Mouse (Mus musculus): ENCODE data around the gene Ctla4. TPM values are rescaled to one million over a fixed set of nuclear protein-coding genes. Genes with fewer than 3 reads are reported as not detected.

The Ctla4 gene
- total RNA-seq, 1 experiment = not detected

DNA sequence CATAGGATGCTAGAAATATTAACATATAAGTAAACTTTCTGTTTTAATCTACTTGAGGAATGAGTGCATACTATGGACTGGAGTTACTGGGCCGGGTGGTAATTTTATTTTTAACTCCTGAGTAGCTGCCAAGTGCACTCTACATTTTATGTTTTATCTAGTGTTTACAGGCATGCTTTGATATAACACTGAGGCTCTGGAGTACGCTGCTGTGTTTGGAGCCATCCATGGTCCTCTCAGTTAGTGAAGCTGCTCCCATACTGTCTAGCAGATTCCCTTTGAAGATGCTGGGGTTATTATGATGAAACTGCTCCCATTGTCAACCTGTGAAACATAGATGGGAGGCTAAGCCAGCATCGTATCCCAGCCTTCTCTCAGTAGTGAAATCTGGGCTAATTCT is 27.6 kb upstream of the Ctla4 start:
- H3K27ac ChIP-seq (ENCODE audit: insufficient read depth, low read depth, low read length, poor library complexity, severe bottlenecking) = no peak overlapping the region
- no peak overlapping the region for H3K9ac ChIP-seq (ENCODE audit: insufficient read depth, low read depth, low read length, poor library complexity, severe bottlenecking)
- TF ChIP-seq HCFC1 (IDR thresholded peaks at IDR 0.05; ENCODE audit: borderline replicate concordance, insufficient read depth, low read length) = no peak
- TF ChIP-seq ZC3H11A (IDR thresholded peaks at IDR 0.05; ENCODE audit: borderline replicate concordance, low read depth, low read length) = no peak
- TF ChIP-seq ZNF384 (IDR thresholded peaks at IDR 0.05; ENCODE audit: low read depth, low read length) = no peak
- TF ChIP-seq MAFK (IDR thresholded peaks at IDR 0.05; ENCODE audit: insufficient read depth, low read depth, low read length) = no peak
- no peak for TF ChIP-seq CHD2 (IDR thresholded peaks at IDR 0.05; ENCODE audit: low read depth, low read length)
- in situ Hi-C loops (cut with MboI; ENCODE audit: low sequenced_read_pairs in 2 of 2, unreplicated experiment in 2 of 2) = loop anchor here (10.0 to 25.0 kb wide), 3 partner anchors 294 to 422 kb away; partner anchors contain the start of gene Raph1 (in 1 of the 2)
- no peak overlapping the region for H3K4me3 ChIP-seq (ENCODE audit: insufficient read depth in 1 of 2, low read depth in 1 of 2, low read length in 2 of 2, poor library complexity in 1 of 2, severe bottlenecking in 1 of 2)
- peaks cover 9 to 25% of the 10 kb centered on the region in 2 experiments for H3K4me1 ChIP-seq (ENCODE audit: control insufficient read depth in 2 of 2, insufficient read depth in 2 of 2, low read length in 2 of 2, poor library complexity in 1 of 2)
- no peaks in the 10 kb centered on the region for H3K9me3 ChIP-seq (ENCODE audit: control insufficient read depth, insufficient read depth, low read depth, low read length)
- no peak for DNase-seq (ENCODE audit: low read depth, low spot score)
- H3K36me3 ChIP-seq (ENCODE audit: control insufficient read depth, insufficient read depth, low read length, poor library complexity, severe bottlenecking) = no peaks in the 10 kb centered on the region

DNA sequence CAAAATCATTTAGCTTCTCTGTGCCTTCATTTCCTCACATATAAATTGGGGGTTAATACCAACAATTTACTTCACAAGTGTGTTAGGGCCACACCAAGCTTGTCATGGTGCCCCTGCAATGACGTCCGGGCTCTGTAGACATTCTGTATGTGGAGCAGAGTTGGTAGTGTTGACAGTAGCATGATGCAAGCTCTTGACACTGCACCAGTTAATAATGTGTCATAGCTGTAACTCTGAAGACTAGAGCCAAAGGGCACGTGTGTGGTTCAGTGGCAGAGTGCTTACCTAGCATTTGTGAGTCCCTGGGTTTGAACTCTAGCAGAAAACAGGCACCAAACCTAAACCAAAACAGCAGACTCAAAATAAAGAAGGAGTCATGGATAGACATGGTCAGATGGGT is 27.0 kb upstream of the Ctla4 start:
- no peaks in the 10 kb centered on the region for H3K36me3 ChIP-seq (ENCODE audit: control insufficient read depth, insufficient read depth, low read length, poor library complexity, severe bottlenecking)
- no peak overlapping the region for H3K9ac ChIP-seq (ENCODE audit: insufficient read depth, low read depth, low read length, poor library complexity, severe bottlenecking)
- TF ChIP-seq MAFK (IDR thresholded peaks at IDR 0.05; ENCODE audit: insufficient read depth, low read depth, low read length) (no peak), ZC3H11A (IDR thresholded peaks at IDR 0.05; ENCODE audit: borderline replicate concordance, low read depth, low read length) (no peak), HCFC1 (IDR thresholded peaks at IDR 0.05; ENCODE audit: borderline replicate concordance, insufficient read depth, low read length) (no peak), ZNF384 (IDR thresholded peaks at IDR 0.05; ENCODE audit: low read depth, low read length) (no peak), CHD2 (IDR thresholded peaks at IDR 0.05; ENCODE audit: low read depth, low read length) (no peak)
- no peak overlapping the region for H3K4me3 ChIP-seq (ENCODE audit: insufficient read depth in 1 of 2, low read depth in 1 of 2, low read length in 2 of 2, poor library complexity in 1 of 2, severe bottlenecking in 1 of 2)
- in situ Hi-C loops (cut with MboI; ENCODE audit: low sequenced_read_pairs in 2 of 2, unreplicated experiment in 2 of 2) = loop anchor here (10.0 to 25.0 kb wide), 4 partner anchors 295 to 423 kb away; partner anchors contain the start of gene Raph1 (in 1 of the 2)
- H3K9me3 ChIP-seq (ENCODE audit: control insufficient read depth, insufficient read depth, low read depth, low read length) = no peaks in the 10 kb centered on the region
- H3K4me1 ChIP-seq (ENCODE audit: control insufficient read depth in 2 of 2, insufficient read depth in 2 of 2, low read length in 2 of 2, poor library complexity in 1 of 2) = peaks cover 7 to 25% of the 10 kb centered on the region in 2 experiments
- no peak overlapping the region for H3K27ac ChIP-seq (ENCODE audit: insufficient read depth, low read depth, low read length, poor library complexity, severe bottlenecking)
- DNase-seq (ENCODE audit: low read depth, low spot score) = no peak

DNA sequence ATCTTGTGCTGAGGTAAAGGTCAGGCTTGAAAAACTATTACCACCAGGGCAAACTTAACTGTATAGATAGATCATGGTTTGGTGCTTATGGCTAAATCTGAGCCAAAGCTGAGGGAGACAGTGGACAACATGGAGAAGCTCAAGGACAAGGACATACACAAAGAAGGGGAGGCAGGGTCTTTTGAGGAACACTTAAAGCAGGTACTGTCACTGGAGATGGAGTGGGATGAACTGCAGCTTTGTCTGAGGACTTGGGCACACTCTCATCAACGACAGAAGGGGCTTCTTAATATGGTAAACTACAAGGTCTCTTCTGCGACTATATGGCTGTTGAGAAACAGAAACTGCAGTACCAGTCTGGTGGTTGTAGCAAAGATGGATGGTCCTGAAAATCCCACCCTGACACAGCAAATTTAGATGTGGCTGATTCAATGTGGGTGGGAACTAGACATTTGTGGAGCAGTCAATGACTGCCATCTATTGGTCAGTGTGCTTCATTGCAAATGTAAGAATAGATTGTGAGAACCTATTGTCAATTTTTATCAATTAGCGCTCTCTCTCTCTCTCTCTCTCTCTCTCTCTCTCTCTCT is 26.3 kb upstream of the Ctla4 start:
- Histone ChIP-seq H3K27ac (ENCODE audit: insufficient read depth, low read depth, low read length, poor library complexity, severe bottlenecking) (no peak overlapping the region), H3K9me3 (ENCODE audit: control insufficient read depth, insufficient read depth, low read depth, low read length) (no peaks in the 10 kb centered on the region), H3K36me3 (ENCODE audit: control insufficient read depth, insufficient read depth, low read length, poor library complexity, severe bottlenecking) (no peaks in the 10 kb centered on the region), H3K9ac (ENCODE audit: insufficient read depth, low read depth, low read length, poor library complexity, severe bottlenecking) (no peak overlapping the region), H3K4me3 (ENCODE audit: insufficient read depth in 1 of 2, low read depth in 1 of 2, low read length in 2 of 2, poor library complexity in 1 of 2, severe bottlenecking in 1 of 2) (no peak overlapping the region), H3K4me1 (ENCODE audit: control insufficient read depth in 2 of 2, insufficient read depth in 2 of 2, low read length in 2 of 2, poor library complexity in 1 of 2) (peaks cover 7 to 25% of the 10 kb centered on the region in 2 experiments)
- peak; percentile 95 for TF ChIP-seq ZC3H11A (IDR thresholded peaks at IDR 0.05; ENCODE audit: borderline replicate concordance, low read depth, low read length)
- TF ChIP-seq MAFK (IDR thresholded peaks at IDR 0.05; ENCODE audit: insufficient read depth, low read depth, low read length) = peak; percentile 98
- no peak for TF ChIP-seq ZNF384 (IDR thresholded peaks at IDR 0.05; ENCODE audit: low read depth, low read length)
- in situ Hi-C loops (cut with MboI; ENCODE audit: low sequenced_read_pairs in 2 of 2, unreplicated experiment in 2 of 2) = loop anchor here (10.0 to 25.0 kb wide), 3 partner anchors 326 to 423 kb away; no protein-coding TSS in a partner anchor
- DNase-seq (ENCODE audit: low read depth, low spot score) = no peak

DNA sequence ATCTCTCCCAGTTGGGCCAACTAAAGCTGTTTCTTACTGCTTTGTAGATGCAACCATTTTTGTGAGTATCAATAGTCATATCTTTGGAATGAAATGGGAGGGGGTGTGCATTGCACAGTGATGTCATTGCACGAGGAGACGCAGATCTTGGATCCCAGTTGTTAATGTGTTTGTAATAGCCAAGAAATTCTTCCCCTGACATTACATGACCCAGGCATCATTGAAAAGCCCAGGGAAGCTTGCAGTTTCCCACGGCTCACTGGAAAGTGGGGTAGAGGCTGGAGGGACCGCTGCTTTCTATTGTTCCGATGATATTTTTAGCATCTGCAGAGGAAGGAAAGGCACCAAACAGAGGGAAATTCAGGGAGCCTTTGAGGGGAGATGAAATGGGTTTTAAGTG is 25.8 kb upstream of the Ctla4 start:
- no peak overlapping the region for H3K4me3 ChIP-seq (ENCODE audit: insufficient read depth in 1 of 2, low read depth in 1 of 2, low read length in 2 of 2, poor library complexity in 1 of 2, severe bottlenecking in 1 of 2)
- H3K9me3 ChIP-seq (ENCODE audit: control insufficient read depth, insufficient read depth, low read depth, low read length) = no peaks in the 10 kb centered on the region
- in situ Hi-C loops (cut with MboI; ENCODE audit: low sequenced_read_pairs in 2 of 2, unreplicated experiment in 2 of 2) = loop anchor here (10.0 to 25.0 kb wide), 3 partner anchors 326 to 424 kb away; no protein-coding TSS in a partner anchor
- no peak for TF ChIP-seq HCFC1 (IDR thresholded peaks at IDR 0.05; ENCODE audit: borderline replicate concordance, insufficient read depth, low read length)
- TF ChIP-seq CHD2 (IDR thresholded peaks at IDR 0.05; ENCODE audit: low read depth, low read length) = no peak
- TF ChIP-seq ZC3H11A (IDR thresholded peaks at IDR 0.05; ENCODE audit: borderline replicate concordance, low read depth, low read length) = no peak
- no peak for TF ChIP-seq ZNF384 (IDR thresholded peaks at IDR 0.05; ENCODE audit: low read depth, low read length)
- TF ChIP-seq MAFK (IDR thresholded peaks at IDR 0.05; ENCODE audit: insufficient read depth, low read depth, low read length) = no peak
- H3K9ac ChIP-seq (ENCODE audit: insufficient read depth, low read depth, low read length, poor library complexity, severe bottlenecking) = no peak overlapping the region
- no peak for DNase-seq (ENCODE audit: low read depth, low spot score)
- H3K27ac ChIP-seq (ENCODE audit: insufficient read depth, low read depth, low read length, poor library complexity, severe bottlenecking) = no peak overlapping the region
- H3K36me3 ChIP-seq (ENCODE audit: control insufficient read depth, insufficient read depth, low read length, poor library complexity, severe bottlenecking) = no peaks in the 10 kb centered on the region
- peaks cover 7 to 22% of the 10 kb centered on the region in 2 experiments for H3K4me1 ChIP-seq (ENCODE audit: control insufficient read depth in 2 of 2, insufficient read depth in 2 of 2, low read length in 2 of 2, poor library complexity in 1 of 2)

Measured in ES-E14 (cell line).